Mouse (Mus musculus): ENCODE results near the gene Prdm2. TPM values are rescaled to one million over a fixed set of nuclear protein-coding genes. Genes with fewer than 3 reads are reported as not detected.

Prdm2 gene
- polyA plus RNA-seq, 1 experiment = 28.6 TPM

DNA sequence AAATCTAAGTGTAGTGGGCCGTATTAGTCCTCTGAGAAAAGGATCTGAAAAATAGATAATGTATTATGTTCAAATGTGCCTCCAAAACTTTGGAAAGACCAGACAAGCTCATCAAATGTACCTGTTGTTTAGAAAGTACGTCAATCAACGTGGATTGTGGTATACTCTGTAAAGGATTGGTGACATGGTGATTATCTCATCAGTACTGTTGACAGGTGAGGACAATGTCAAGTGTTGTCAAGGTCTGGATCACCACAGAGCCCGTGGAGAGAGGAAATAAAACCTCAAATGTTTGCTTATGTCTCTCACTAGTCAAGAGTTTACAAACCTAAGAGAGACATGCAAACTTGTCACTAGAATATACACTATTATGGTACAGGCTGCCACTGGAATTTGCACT lies 776 bp upstream of the Prdm2 start:
- TF ChIP-seq CTCF (IDR thresholded peaks at IDR 0.05; ENCODE audit: borderline replicate concordance, insufficient read depth, low read length) (no peak), POLR2A (IDR thresholded peaks at IDR 0.05; ENCODE audit: low read depth, low read length) (no peak)
- no peak overlapping the region for H3K27ac ChIP-seq (ENCODE audit: insufficient read depth, low read length)
- no peaks in the 10 kb centered on the region; the same call in 1 of the 2 replicates for H3K4me1 ChIP-seq (ENCODE audit: control insufficient read depth, insufficient read depth, low read length)
- H3K4me3 ChIP-seq (ENCODE audit: insufficient read depth, low read length) = no peak overlapping the region

- Histone ChIP-seq H3K4me3 (ENCODE audit: insufficient read depth, low read length) (no peak overlapping the region), H3K4me1 (ENCODE audit: control insufficient read depth, insufficient read depth, low read length) (no peaks in the 10 kb centered on the region; the same call in 1 of the 2 replicates), H3K27ac (ENCODE audit: insufficient read depth, low read length) (peak overlapping the region; percentile 51; the same call in 1 of the 2 replicates)
- TF ChIP-seq CTCF (IDR thresholded peaks at IDR 0.05; ENCODE audit: borderline replicate concordance, insufficient read depth, low read length) (no peak), POLR2A (IDR thresholded peaks at IDR 0.05; ENCODE audit: low read depth, low read length) (no peak; the same call in 1 of the 2 replicates)
Observed at GRCm38 (mm10) chr4:143213175-143213479, 332 bp upstream of the Prdm2 start.

GRCm38 (mm10) chr4:143211584-143212340 lies 1.0 kb downstream of the Prdm2 start:
- TF ChIP-seq CTCF (IDR thresholded peaks at IDR 0.05; ENCODE audit: borderline replicate concordance, insufficient read depth, low read length) = no peak
- no peak for TF ChIP-seq POLR2A (IDR thresholded peaks at IDR 0.05; ENCODE audit: low read depth, low read length)
- Histone ChIP-seq H3K4me3 (ENCODE audit: insufficient read depth, low read length) (peak overlapping the region; percentile 53), H3K27ac (ENCODE audit: insufficient read depth, low read length) (no peak overlapping the region), H3K4me1 (ENCODE audit: control insufficient read depth, insufficient read depth, low read length) (no peaks in the 10 kb centered on the region; the same call in 1 of the 2 replicates)

DNA sequence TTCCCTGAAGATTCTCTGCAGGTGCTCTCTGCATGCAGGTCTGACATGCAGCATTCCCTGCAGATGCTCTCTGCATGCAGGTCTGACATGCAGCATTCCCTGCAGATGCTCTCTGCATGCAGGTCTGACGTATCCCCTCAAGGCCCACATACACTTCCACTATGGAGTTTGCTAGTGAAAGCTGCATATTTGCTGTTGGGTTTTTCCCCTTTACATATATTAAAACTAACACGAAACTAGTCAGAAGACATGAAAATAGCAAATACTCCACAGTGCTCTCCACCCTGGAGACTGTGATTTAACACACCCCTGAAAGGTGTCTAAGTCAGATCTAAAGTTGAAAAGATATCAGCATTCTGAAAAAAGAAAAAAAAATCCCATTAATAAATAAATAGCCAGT lies 2.8 kb downstream of the Prdm2 start:
- H3K4me3 ChIP-seq (ENCODE audit: insufficient read depth, low read length) = no peak overlapping the region
- H3K4me1 ChIP-seq (ENCODE audit: control insufficient read depth, insufficient read depth, low read length) = no peaks in the 10 kb centered on the region; the same call in 1 of the 2 replicates
- TF ChIP-seq CTCF (IDR thresholded peaks at IDR 0.05; ENCODE audit: borderline replicate concordance, insufficient read depth, low read length) = no peak
- TF ChIP-seq POLR2A (IDR thresholded peaks at IDR 0.05; ENCODE audit: low read depth, low read length) = no peak
- H3K27ac ChIP-seq (ENCODE audit: insufficient read depth, low read length) = no peak overlapping the region

DNA sequence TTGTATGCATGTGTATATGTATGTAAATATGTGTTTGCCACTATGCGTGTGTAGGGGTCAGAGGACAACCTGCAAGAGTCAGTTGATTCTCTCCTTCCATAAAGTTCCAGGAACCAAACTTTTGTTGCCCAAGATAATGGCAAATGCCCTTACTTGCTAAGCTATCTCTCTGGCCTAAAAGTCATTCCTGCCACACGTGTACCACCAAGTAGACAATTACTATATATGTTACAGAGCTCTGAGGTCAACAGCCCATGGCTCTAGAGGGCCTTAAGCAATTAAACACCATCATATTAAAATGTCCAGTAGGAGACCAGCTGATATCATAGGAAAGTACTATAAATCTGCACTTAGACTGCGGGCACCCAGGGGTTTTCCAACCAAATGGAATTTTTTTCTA lies 10.1 kb downstream of the Prdm2 start:
- H3K4me1 ChIP-seq (ENCODE audit: control insufficient read depth, insufficient read depth, low read length) = no peaks in the 10 kb centered on the region
- H3K27ac ChIP-seq (ENCODE audit: insufficient read depth, low read length) = no peak overlapping the region
- no peak overlapping the region for H3K4me3 ChIP-seq (ENCODE audit: insufficient read depth, low read length)
- TF ChIP-seq POLR2A (IDR thresholded peaks at IDR 0.05; ENCODE audit: low read depth, low read length) (no peak), CTCF (IDR thresholded peaks at IDR 0.05; ENCODE audit: borderline replicate concordance, insufficient read depth, low read length) (no peak)

- Histone ChIP-seq H3K27ac (ENCODE audit: insufficient read depth, low read length) (no peak overlapping the region), H3K4me3 (ENCODE audit: insufficient read depth, low read length) (no peak overlapping the region), H3K4me1 (ENCODE audit: control insufficient read depth, insufficient read depth, low read length) (no peaks in the 10 kb centered on the region)
- TF ChIP-seq CTCF (IDR thresholded peaks at IDR 0.05; ENCODE audit: borderline replicate concordance, insufficient read depth, low read length) (no peak), POLR2A (IDR thresholded peaks at IDR 0.05; ENCODE audit: low read depth, low read length) (no peak)
Observed at GRCm38 (mm10) chr4:143198371-143198770, 14.4 kb downstream of the Prdm2 start.

- H3K4me3 ChIP-seq (ENCODE audit: insufficient read depth, low read length) = no peak overlapping the region
- TF ChIP-seq POLR2A (IDR thresholded peaks at IDR 0.05; ENCODE audit: low read depth, low read length) = no peak
- no peak for TF ChIP-seq CTCF (IDR thresholded peaks at IDR 0.05; ENCODE audit: borderline replicate concordance, insufficient read depth, low read length)
- no peak overlapping the region for H3K27ac ChIP-seq (ENCODE audit: insufficient read depth, low read length)
- no peaks in the 10 kb centered on the region for H3K4me1 ChIP-seq (ENCODE audit: control insufficient read depth, insufficient read depth, low read length)
Observed at GRCm38 (mm10) chr4:143197845-143198356, 14.9 kb downstream of the Prdm2 start.

GRCm38 (mm10) chr4:143194328-143194727 lies 18.5 kb downstream of the Prdm2 start:
- Histone ChIP-seq H3K27ac (ENCODE audit: insufficient read depth, low read length) (no peak overlapping the region), H3K4me3 (ENCODE audit: insufficient read depth, low read length) (no peak overlapping the region), H3K4me1 (ENCODE audit: control insufficient read depth, insufficient read depth, low read length) (peaks cover 10% of the 10 kb centered on the region)
- no peak for TF ChIP-seq POLR2A (IDR thresholded peaks at IDR 0.05; ENCODE audit: low read depth, low read length)
- TF ChIP-seq CTCF (IDR thresholded peaks at IDR 0.05; ENCODE audit: borderline replicate concordance, insufficient read depth, low read length) = no peak

DNA sequence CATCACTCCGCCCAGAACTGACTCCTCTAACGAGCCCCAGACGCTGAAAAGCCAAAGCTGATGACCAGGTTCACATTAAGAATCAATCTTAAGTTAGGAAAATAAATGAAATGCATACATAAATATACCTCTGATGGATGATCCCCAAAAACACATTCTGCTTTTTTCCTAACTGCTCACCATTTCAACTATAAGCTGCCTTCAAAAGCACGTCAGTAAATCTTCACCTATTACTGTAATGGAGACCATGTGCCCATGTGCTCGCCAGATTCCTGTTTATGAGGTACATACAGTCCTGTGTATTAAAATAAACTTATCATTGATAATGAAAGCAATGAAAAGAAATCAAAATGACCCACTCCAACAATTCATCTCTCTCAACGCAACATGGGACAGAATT lies 19.6 kb downstream of the Prdm2 start:
- H3K27ac ChIP-seq (ENCODE audit: insufficient read depth, low read length) = no peak overlapping the region
- H3K4me3 ChIP-seq (ENCODE audit: insufficient read depth, low read length) = no peak overlapping the region
- TF ChIP-seq POLR2A (IDR thresholded peaks at IDR 0.05; ENCODE audit: low read depth, low read length) (no peak), CTCF (IDR thresholded peaks at IDR 0.05; ENCODE audit: borderline replicate concordance, insufficient read depth, low read length) (no peak)
- H3K4me1 ChIP-seq (ENCODE audit: control insufficient read depth, insufficient read depth, low read length) = peaks cover 10% of the 10 kb centered on the region

GRCm38 (mm10) chr4:143191783-143192182 lies 21.0 kb downstream of the Prdm2 start:
- TF ChIP-seq CTCF (IDR thresholded peaks at IDR 0.05; ENCODE audit: borderline replicate concordance, insufficient read depth, low read length) = no peak
- no peak for TF ChIP-seq POLR2A (IDR thresholded peaks at IDR 0.05; ENCODE audit: low read depth, low read length)
- H3K27ac ChIP-seq (ENCODE audit: insufficient read depth, low read length) = no peak overlapping the region
- H3K4me3 ChIP-seq (ENCODE audit: insufficient read depth, low read length) = no peak overlapping the region
- H3K4me1 ChIP-seq (ENCODE audit: control insufficient read depth, insufficient read depth, low read length) = peaks cover 10% of the 10 kb centered on the region

All from embryonic fibroblast, embryonic 13.5 days (primary cell).